ENCODE assay signal across 8 mouse cellular contexts in the genomic region with DNA sequence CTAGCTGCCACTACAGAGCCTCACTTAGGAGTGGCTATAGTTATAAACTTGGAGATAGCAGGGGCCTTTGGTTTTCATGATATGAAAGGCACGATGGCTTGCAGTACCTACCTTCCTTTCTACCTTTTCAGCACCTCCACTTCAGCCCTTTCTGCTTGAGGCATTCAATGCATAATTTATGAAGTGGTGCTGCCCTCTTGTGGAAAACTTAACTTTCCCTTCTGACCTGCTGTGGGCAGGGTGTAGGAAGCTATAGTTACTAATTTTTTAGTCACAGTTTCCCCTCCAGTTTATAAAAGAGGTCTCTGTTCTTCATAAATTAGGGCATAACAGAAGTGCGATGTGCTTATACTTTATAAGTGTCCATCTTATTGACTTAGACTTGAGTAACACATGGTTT.
A peak's percentile ranks its signal among the peaks of the same experiment; 100 is the strongest.
DNase-seq lines count a peak whose midpoint lies in the region; ATAC-seq and TF ChIP-seq lines count a peak whose summit lies in the region.

No protein-coding gene starts in this region.

- no peak overlapping the region for H3K4me3 ChIP-seq in E14TG2a.4 (replicated peaks; ENCODE audit: low read length)

- H3K27me3 ChIP-seq in E14TG2a.4 (ENCODE audit: insufficient read depth, low read length), result no peaks in the 10 kb centered on the region

- 0 out of 2 replicates have a peak, but pooled peaks have one; percentile 13 for TF ChIP-seq CTCF in E14TG2a.4 (conservative IDR thresholded peaks at IDR 0.05; ENCODE audit: low read length)

- no peak for ATAC-seq in megakaryocyte-erythroid progenitor cell, adult 5-6 weeks (replicated peaks; ENCODE audit: low FRiP score, low TSS enrichment, poor library complexity, severe bottlenecking)

- H3K4me1 ChIP-seq in E14TG2a.4 (replicated peaks; ENCODE audit: low read depth, low read length), result no peaks in the 10 kb centered on the region

- no peaks in the 10 kb centered on the region for H3K36me3 ChIP-seq in E14TG2a.4 (ENCODE audit: insufficient read depth, low read length)

- H3K9me3 ChIP-seq in E14TG2a.4 (ENCODE audit: low read length), result no peaks in the 10 kb centered on the region

- DNase-seq in cerebellum, postnatal 10 days, result peak; percentile 50 to 52
- DNase-seq in cerebellum, postnatal 4 days (ENCODE audit: low spot score in 2 of 2), result no peak
- DNase-seq in kidney, adult 8-10 months, result peak; percentile 9 to 29
- DNase-seq in kidney, adult 11 months, result no peak
- DNase-seq in kidney, postnatal 10 days, result peak; percentile 30
- no peak for DNase-seq in yolk sac, embryonic 10.5 days (ENCODE audit: low spot score)

Comparison
In these comparisons a context has a peak if more than half of its experiments do, and no peak if none do; other contexts are left out.
1. DNase-seq: peak in cerebellum, postnatal 10 days (2 of 2), kidney, adult 8-10 months (2 of 2) and kidney, postnatal 10 days (single experiment); none in cerebellum, postnatal 4 days (0 of 2), kidney, adult 11 months (single experiment) and yolk sac, embryonic 10.5 days (single experiment).